Mouse (Mus musculus): ENCODE results near the gene Itk. TPM values are rescaled to one million over a fixed set of nuclear protein-coding genes. Genes with fewer than 3 reads are reported as not detected.

The Itk gene
- polyA plus RNA-seq, 1 experiment from 2014 or later: not detected

DNA sequence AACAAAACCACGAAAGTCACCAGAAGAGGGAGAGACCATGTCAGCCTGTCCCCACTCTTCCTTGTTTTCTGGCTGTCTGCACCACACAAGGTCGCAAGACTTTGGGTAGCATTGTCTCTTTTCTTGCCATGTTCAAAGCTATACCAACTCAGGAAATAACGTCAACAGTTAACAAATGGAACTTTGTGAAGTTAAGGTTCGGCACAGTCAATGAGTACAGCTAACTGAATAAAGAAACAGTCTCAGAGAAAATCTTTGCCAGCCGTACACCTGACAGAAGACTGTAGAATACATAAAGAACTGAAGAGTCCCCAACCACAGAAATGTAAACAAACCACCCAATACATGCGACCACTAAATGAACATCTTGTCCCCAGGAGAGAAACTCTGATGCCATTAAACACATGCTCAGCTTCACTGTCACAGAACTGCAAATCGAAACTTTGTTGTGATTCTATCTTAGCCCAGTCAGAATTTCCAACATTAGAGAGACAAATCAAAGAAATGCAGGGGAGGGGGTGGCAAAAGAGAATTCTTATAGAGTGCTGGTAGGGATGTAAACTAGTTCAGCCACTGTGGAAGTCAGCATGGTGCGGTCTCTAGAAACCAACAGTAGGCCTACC lies 16.9 kb downstream of the Itk start:
- H3K4me3 ChIP-seq: no peak overlapping the region
- H3K9ac ChIP-seq: no peak overlapping the region
- 66% methylated on average over 8 of the region's 8 CpGs for WGBS
- no peaks in the 10 kb centered on the region for H3K36me3 ChIP-seq
- H3K4me1 ChIP-seq: 0 out of 2 replicates have a peak, but pooled peaks cover 5% of the 10 kb centered on the region
- no peaks in the 10 kb centered on the region for H3K9me3 ChIP-seq
- H3K4me2 ChIP-seq: no peak overlapping the region
- no peak for ATAC-seq (ENCODE audit: insufficient number of reproducible peaks, insufficient read depth, low FRiP score, low TSS enrichment, low read depth)
- no peak overlapping the region for H3K27ac ChIP-seq
- H3K27me3 ChIP-seq: no peaks in the 10 kb centered on the region

DNA sequence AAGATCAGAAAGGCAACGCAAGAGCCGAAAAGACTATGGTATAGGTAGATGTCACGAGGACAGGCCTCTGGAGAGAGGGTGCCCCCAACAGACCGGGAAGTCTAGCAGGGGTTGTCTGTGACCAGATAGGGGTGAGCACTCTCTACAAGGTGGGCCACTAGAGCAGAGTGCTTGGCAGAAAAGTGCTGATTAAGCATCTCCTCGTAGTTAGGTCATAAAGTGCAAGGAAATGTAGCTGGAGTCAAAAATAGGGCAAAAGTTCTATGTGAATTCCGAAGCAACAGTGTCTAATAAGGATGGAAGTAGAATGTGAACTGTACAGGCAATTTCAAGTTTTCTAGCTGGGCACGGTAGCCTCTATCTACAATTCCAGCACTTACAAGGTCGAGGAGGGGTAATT lies 18.1 kb downstream of the Itk start:
- Histone ChIP-seq H3K4me3 (no peak overlapping the region), H3K9ac (no peak overlapping the region), H3K36me3 (no peaks in the 10 kb centered on the region), H3K27ac (no peak overlapping the region), H3K4me2 (no peak overlapping the region), H3K4me1 (0 out of 2 replicates have a peak, but pooled peaks cover 5% of the 10 kb centered on the region), H3K9me3 (no peaks in the 10 kb centered on the region), H3K27me3 (no peaks in the 10 kb centered on the region)
- ATAC-seq (ENCODE audit: insufficient number of reproducible peaks, insufficient read depth, low FRiP score, low TSS enrichment, low read depth): no peak
- WGBS: 91% methylated on average over 8 of the region's 8 CpGs

DNA sequence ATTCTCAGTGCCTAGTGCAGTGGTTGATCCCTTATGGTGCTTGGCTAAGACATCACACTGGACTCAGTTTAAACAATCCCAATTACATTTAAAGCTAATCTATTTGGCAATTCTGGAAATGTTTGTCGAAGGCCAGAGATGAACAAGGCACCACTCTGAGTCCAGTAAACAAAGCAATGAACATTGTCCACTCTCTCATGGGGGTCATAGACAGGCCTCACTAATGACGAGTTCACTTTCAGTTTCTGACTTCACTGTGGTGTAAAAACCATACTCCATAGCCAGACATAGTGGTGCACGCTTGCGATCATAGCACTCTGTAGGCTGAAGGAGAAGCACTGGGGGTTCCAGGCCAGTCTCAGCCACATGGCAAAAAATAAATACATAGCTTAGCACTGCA lies 18.9 kb downstream of the Itk start:
- H3K4me1 ChIP-seq: 0 out of 2 replicates have a peak, but pooled peaks cover 5% of the 10 kb centered on the region
- no peak overlapping the region for H3K4me2 ChIP-seq
- H3K9me3 ChIP-seq: no peaks in the 10 kb centered on the region
- no peak overlapping the region for H3K4me3 ChIP-seq
- ATAC-seq (ENCODE audit: insufficient number of reproducible peaks, insufficient read depth, low FRiP score, low TSS enrichment, low read depth): no peak
- no peak overlapping the region for H3K27ac ChIP-seq
- H3K9ac ChIP-seq: no peak overlapping the region
- no peaks in the 10 kb centered on the region for H3K36me3 ChIP-seq
- H3K27me3 ChIP-seq: no peaks in the 10 kb centered on the region
- WGBS: 91% methylated on average over 4 of the region's 4 CpGs

DNA sequence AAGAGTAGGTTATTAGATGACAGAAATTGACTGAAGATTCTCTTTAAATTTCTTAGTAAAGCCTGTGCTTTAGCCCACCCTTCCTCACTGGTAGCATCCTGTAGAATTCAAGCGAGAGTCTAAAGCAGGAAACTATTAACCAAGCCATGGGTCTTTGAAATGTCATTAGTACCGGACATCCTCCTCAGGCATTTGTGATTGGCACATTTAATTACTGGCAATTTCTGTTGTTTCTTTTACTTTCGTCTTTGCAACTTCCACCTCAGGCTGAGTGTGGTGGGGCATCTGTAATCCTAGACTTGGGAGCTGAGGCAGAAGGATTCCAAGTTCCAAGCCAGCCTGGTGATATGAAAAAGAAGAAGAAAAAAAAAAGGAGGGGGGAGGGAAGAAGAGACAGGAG lies 23.0 kb downstream of the Itk start:
- Histone ChIP-seq H3K9me3 (no peaks in the 10 kb centered on the region), H3K27me3 (no peaks in the 10 kb centered on the region), H3K4me3 (no peak overlapping the region), H3K36me3 (no peaks in the 10 kb centered on the region), H3K27ac (no peak overlapping the region), H3K9ac (no peak overlapping the region), H3K4me2 (no peak overlapping the region), H3K4me1 (peaks cover 3% of the 10 kb centered on the region)
- ATAC-seq (ENCODE audit: insufficient number of reproducible peaks, insufficient read depth, low FRiP score, low TSS enrichment, low read depth): no peak
- WGBS: 29% methylated on average over 3 of the region's 3 CpGs

DNA sequence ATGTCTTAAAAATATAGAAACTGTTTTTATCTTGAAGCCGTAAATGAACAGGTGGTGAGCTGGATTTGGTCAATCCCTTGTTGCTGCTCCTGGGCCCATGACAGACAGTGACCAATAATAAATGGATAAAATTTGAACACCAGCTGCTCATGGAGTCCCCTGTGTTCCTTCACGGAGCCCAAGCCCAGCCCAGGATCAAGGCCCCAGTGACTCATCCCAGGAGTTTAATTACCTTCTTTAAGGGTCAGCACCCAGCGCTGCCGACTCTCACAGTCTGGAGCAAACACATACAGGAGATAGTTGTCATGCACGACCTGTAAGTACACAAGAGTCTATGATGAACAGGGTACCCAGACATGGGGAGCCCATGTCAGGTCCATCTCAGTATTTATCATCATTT lies 23.6 kb downstream of the Itk start:
- Histone ChIP-seq H3K27me3 (no peaks in the 10 kb centered on the region), H3K9me3 (no peaks in the 10 kb centered on the region), H3K9ac (no peak overlapping the region), H3K27ac (no peak overlapping the region), H3K4me1 (peaks cover 5% of the 10 kb centered on the region), H3K36me3 (no peaks in the 10 kb centered on the region), H3K4me2 (no peak overlapping the region), H3K4me3 (no peak overlapping the region)
- 81% methylated on average over 5 of the region's 5 CpGs for WGBS
- ATAC-seq (ENCODE audit: insufficient number of reproducible peaks, insufficient read depth, low FRiP score, low TSS enrichment, low read depth): no peak

DNA sequence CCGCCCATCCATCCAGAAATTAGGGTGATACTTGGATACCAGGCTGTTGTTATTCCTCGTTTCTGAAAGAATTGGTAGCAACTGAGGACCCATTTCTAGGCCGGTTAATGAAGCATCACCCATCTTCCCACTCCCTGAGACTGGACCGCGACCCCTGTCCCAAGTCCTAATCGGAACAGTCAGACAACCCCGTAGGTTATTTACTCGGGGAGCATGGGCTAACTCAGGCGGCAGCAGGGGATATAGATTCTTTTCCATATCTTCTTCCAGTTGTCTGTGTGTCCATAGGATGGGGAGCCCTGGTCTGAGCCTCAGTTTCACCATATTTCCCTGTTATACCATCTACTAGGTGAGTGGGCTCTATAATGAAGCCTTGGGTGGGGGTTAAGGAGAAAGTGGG lies 25.5 kb downstream of the Itk start:
- ATAC-seq (ENCODE audit: insufficient number of reproducible peaks, insufficient read depth, low FRiP score, low TSS enrichment, low read depth): no peak
- 94% methylated on average over 9 of the region's 9 CpGs for WGBS

DNA sequence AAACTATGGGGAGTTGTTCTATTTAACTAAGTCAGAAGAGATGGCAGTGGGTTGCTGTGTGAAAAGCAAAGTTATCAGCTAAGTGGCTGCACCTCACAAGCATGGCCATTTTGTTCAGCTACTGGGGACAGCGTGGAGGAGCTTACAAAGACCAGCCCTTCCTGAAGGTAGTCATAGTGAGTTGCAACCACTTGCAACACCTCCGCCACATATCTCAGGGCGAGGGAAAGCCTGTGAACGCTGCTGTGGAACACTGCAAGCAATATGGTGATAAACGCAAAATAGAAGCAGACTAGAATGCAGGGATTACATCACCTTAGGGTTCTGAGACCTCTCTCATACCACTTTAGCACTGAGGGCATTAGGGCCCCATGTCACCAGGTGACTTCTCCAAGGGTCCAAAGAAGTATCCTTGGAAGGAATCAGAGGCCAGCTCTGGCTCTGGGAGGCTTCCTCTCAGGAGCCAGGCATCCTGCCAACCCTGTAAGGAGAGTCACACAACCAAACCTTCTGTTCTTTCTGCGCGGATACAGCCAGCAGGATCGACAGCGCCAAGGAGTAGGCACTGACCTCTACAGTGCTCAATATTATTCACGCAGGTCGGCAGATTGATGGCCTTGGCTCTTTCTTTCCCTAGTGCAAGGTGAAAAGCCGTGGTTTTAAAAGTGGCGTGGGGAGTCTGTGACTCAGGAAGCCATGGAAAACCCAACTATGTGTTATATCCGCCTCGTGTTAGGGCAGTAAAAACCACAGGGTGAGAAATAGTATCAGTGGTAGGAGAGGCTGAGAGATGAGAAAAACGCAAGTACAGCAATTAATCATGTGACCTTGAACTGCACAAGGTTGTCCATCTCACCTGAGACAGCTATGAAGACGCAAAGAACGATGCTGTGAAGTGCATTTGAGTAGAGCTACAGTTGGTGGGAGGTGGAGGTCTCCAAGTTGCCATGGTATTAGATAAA lies 27.0 kb downstream of the Itk start:
- WGBS: 85% methylated on average over 18 of the region's 18 CpGs
- Histone ChIP-seq H3K9ac (no peak overlapping the region), H3K9me3 (no peaks in the 10 kb centered on the region), H3K36me3 (no peaks in the 10 kb centered on the region), H3K27me3 (no peaks in the 10 kb centered on the region; the same call in 1 of the 2 replicates), H3K4me1 (peaks cover 5% of the 10 kb centered on the region), H3K27ac (no peak overlapping the region), H3K4me2 (no peak overlapping the region), H3K4me3 (no peak overlapping the region)
- ATAC-seq (ENCODE audit: insufficient number of reproducible peaks, insufficient read depth, low FRiP score, low TSS enrichment, low read depth): no peak

More for the DNA sequence above, 25.5 kb downstream of the Itk start:
- H3K27ac ChIP-seq: no peak overlapping the region
- H3K36me3 ChIP-seq: no peaks in the 10 kb centered on the region
- no peak overlapping the region for H3K9ac ChIP-seq
- no peaks in the 10 kb centered on the region for H3K9me3 ChIP-seq
- H3K4me3 ChIP-seq: no peak overlapping the region
- no peak overlapping the region for H3K4me2 ChIP-seq
- H3K27me3 ChIP-seq: no peaks in the 10 kb centered on the region; the same call in 1 of the 2 replicates
- H3K4me1 ChIP-seq: peaks cover 5% of the 10 kb centered on the region

DNA sequence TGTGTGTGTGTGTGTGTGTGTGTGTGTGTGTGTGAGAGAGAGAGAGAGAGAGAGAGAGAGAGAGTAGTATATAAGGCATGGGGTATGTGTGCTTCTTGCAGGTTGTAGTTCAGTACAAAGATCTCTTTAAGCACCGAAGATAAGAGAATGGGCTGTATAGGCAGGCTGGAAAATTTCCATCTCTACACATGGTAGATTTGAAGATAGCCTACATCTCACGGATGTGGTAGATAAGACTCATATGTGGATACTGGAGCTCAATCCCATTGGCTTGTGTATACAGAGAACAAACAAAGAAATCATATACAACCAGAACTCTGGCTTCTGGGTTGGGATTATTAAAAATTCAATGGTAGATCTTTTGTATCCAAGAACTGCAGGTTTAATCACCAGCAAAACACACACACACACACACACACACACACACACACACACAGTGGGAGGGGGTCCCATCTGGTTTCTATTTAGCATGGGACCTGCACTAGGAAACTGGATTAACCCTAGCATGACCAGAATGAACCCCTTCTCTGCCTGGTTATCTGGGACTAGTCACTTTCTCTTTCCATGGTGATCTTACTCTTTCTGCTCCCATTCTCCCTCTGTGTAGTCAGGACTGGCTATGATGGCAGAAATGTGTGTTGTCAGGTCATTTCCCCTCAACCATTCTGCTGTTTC lies 28.2 kb downstream of the Itk start:
- Histone ChIP-seq H3K27me3 (no peaks in the 10 kb centered on the region; the same call in 1 of the 2 replicates), H3K36me3 (no peaks in the 10 kb centered on the region), H3K4me3 (no peak overlapping the region), H3K4me1 (peaks cover 5% of the 10 kb centered on the region), H3K9me3 (no peaks in the 10 kb centered on the region), H3K4me2 (no peak overlapping the region), H3K9ac (no peak overlapping the region), H3K27ac (no peak overlapping the region)
- no peak for ATAC-seq (ENCODE audit: insufficient number of reproducible peaks, insufficient read depth, low FRiP score, low TSS enrichment, low read depth)
- WGBS: 43% methylated on average over 2 of the region's 2 CpGs

DNA sequence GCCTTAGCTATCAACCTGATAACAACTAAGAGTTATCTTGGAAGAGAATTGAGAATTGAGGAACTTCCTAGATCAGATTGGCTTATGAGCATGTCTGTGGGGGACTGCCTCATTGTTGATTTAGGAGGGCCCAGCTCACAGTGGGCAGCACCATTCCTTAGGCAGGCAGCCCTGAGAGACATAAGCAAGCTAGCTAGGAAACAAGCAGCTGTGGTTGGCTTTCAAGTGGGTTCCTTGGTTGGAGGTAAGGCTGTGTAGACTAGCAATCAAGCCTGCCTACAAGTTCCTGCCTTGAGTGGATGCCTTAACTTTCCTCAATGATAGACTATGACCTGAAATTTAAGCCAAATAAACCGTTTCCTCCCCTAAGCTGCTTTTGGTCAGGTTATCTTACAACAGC lies 30.9 kb downstream of the Itk start:
- peaks cover 5% of the 10 kb centered on the region for H3K4me1 ChIP-seq
- no peak overlapping the region for H3K4me2 ChIP-seq
- WGBS: 60% methylated on average over 1 of the region's 1 CpGs
- H3K27ac ChIP-seq: no peak overlapping the region
- H3K9ac ChIP-seq: no peak overlapping the region
- H3K36me3 ChIP-seq: no peaks in the 10 kb centered on the region
- no peak for ATAC-seq (ENCODE audit: insufficient number of reproducible peaks, insufficient read depth, low FRiP score, low TSS enrichment, low read depth)
- H3K9me3 ChIP-seq: no peaks in the 10 kb centered on the region
- no peaks in the 10 kb centered on the region; the same call in 1 of the 2 replicates for H3K27me3 ChIP-seq
- no peak overlapping the region for H3K4me3 ChIP-seq

DNA sequence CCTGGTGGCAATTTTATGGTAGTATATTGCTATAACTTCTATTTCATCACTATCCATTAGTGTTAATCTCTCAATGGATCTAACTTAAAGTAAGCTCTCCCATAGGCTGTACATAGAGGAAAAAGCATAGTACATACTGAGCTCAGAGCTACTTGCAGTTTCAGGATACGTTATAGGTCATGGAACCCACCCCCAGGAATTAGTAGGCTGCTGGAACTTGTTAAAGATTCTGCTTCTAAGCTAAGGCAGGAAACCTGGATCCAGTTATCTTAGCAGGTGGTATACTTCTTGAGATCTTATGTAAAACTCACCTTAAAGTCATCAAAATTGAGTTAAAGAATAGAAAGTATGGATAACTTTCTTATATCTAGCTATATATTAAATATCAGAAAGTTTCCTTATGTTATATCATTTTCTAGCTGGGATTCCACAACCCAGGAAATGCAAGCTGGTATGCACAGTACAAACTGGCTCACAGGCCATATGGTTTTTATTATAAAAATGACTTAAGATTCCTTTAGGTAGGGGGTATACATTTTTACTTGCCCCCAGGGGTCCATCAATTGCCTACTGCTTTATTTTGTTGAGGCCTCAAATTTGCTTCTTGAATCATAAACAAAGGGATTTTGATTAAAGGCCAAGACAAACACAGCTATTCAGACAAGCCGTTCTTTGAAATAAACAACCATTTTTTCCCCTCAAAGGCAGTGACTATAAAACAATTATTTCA lies 39.5 kb downstream of the Itk start:
- no peak for ATAC-seq (ENCODE audit: insufficient number of reproducible peaks, insufficient read depth, low FRiP score, low TSS enrichment, low read depth)
- Histone ChIP-seq H3K9ac (no peak overlapping the region), H3K27ac (0 out of 2 replicates have a peak overlapping the region, but pooled peaks have one; percentile 22), H3K36me3 (no peaks in the 10 kb centered on the region), H3K4me3 (no peak overlapping the region), H3K4me1 (peaks cover 5% of the 10 kb centered on the region; the same call in 1 of the 2 replicates), H3K9me3 (no peaks in the 10 kb centered on the region), H3K27me3 (no peaks in the 10 kb centered on the region), H3K4me2 (no peak overlapping the region)
- 22% methylated on average over 2 of the region's 2 CpGs for WGBS

DNA sequence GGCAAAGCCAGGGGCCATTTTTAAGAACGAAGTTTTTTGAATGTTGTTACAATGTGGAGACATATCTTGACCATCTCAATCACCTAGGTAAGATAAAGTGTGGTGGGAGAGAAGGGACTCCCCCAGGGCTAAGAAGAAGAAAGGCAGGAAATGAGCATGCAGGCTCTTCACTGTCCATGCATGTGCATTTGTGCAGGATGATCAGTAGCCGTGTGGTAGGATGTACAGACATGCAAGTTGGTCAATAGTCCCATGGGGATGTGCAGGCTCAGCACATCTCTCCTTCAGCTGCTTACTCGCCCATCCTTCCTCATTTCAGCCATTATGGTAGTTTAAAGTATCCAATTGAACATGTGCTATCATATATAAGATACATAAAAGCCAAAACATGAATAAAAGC lies 40.9 kb downstream of the Itk start:
- Histone ChIP-seq H3K4me1 (peaks cover 16% of the 10 kb centered on the region), H3K4me2 (no peak overlapping the region), H3K27me3 (no peaks in the 10 kb centered on the region), H3K9ac (no peak overlapping the region), H3K9me3 (no peaks in the 10 kb centered on the region), H3K36me3 (no peaks in the 10 kb centered on the region), H3K4me3 (no peak overlapping the region), H3K27ac (no peak overlapping the region)
- WGBS: 85% methylated on average over 3 of the region's 3 CpGs
- ATAC-seq (ENCODE audit: insufficient number of reproducible peaks, insufficient read depth, low FRiP score, low TSS enrichment, low read depth): no peak
